Mouse (Mus musculus) forebrain, embryonic 10.5 days (tissue): ENCODE measurements around the gene Atmin. TPM values are rescaled to one million over a fixed set of nuclear protein-coding genes. Genes with fewer than 3 reads are reported as not detected.

Experiments
- DNase-seq: peaks from one replicate; pipeline ENCODE4 v3.0.0-alpha.2; 2017; ENCODE audit warnings: low spot score; ENCODE audit errors: extremely low spot score
- H3K27ac ChIP-seq: fragments of 300-500 bp; sonication (generic); 2 replicates; pipeline ENCODE4 v1.5.1; 2016; ENCODE audit warnings: mild to moderate bottlenecking
- H3K27me3 ChIP-seq: fragments of 300-500 bp; sonication (generic); 2 replicates; pipeline ENCODE4 v1.6.1; 2016; ENCODE audit warnings: mild to moderate bottlenecking; ENCODE audit not compliant: poor library complexity, severe bottlenecking
- H3K36me3 ChIP-seq: fragments of 300-500 bp; sonication (generic); replicated peaks from 2 replicates; pipeline ENCODE4 v1.6.1; 2016; ENCODE audit warnings: mild to moderate bottlenecking, moderate library complexity
- H3K4me1 ChIP-seq: fragments of 300-500 bp; sonication (generic); 2 replicates; pipeline ENCODE4 v1.6.1; 2016
- H3K4me3 ChIP-seq: fragments of 300-500 bp; sonication (generic); 2 replicates; pipeline ENCODE4 v1.5.1; 2016; ENCODE audit warnings: mild to moderate bottlenecking, moderate library complexity
- H3K9me3 ChIP-seq: fragments of 300-500 bp; sonication (generic); 2 replicates; pipeline ENCODE4 v1.6.1; 2016; ENCODE audit warnings: mild to moderate bottlenecking, moderate library complexity
- WGBS: fragments of 180-500 bp; shearing (Covaris S2); methylation state at CpG from one replicate; pipeline ENCODE4 v1.1.7; 2016; 5-methylcytosine and 5-hydroxymethylcytosine counted together
- polyA plus RNA-seq: library from polyadenylated mRNA; unstranded; fragments of >200 nt; fragmentation: Nextera tagmentation; extraction: Ambion mirVana; gene quantifications from 2 replicates; pipeline ENCODE4 v1.2.1, GENCODE M21; 2016

Gene Atmin
- polyA plus RNA-seq, 1 experiment from 2014 or later = 14.6 TPM

DNA sequence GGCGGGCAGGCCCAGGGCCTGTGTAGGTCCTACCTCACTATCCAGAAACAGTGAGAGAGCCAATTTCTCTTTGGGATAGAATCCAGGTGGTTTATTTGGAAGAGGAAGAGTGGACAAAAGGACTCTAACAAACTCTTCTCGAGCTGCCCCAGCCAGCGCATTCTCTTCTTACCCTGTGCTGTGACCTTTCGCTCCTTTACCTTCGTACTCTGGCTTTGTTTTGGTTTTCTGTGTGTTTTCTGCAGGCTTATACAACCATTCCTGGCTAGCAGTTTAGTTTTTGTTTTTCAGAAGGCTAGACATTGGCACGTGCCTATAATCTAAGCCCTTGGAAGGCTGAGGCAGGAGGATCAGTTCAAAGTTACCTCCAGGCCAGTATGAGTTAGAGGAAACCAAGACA is 26.3 kb downstream of the Atmin start:
- WGBS = 91% methylated on average over 6 of the region's 6 CpGs
- DNase-seq = no peak

GRCm38 (mm10) chr8:116975066-116975465 is 31.9 kb downstream of the Atmin start:
- no peak for DNase-seq
- Histone ChIP-seq H3K9me3 (no peaks in the 10 kb centered on the region), H3K4me3 (no peak overlapping the region), H3K4me1 (peaks cover 31% of the 10 kb centered on the region), H3K36me3 (no peaks in the 10 kb centered on the region), H3K27ac (no peak overlapping the region), H3K27me3 (no peaks in the 10 kb centered on the region)
- 35% methylated on average over 5 of the region's 5 CpGs for WGBS

More for the DNA sequence above, 26.3 kb downstream of the Atmin start:
- Histone ChIP-seq H3K27me3 (no peaks in the 10 kb centered on the region), H3K9me3 (no peaks in the 10 kb centered on the region), H3K36me3 (no peaks in the 10 kb centered on the region), H3K27ac (no peak overlapping the region), H3K4me1 (no peaks in the 10 kb centered on the region), H3K4me3 (no peak overlapping the region)

- no peaks in the 10 kb centered on the region for H3K9me3 ChIP-seq
- H3K4me1 ChIP-seq = peaks cover 32% of the 10 kb centered on the region
- 64% methylated on average over 5 of the region's 5 CpGs for WGBS
- H3K36me3 ChIP-seq = no peaks in the 10 kb centered on the region
- no peak overlapping the region for H3K4me3 ChIP-seq
- DNase-seq = no peak
- no peak overlapping the region for H3K27ac ChIP-seq
- no peaks in the 10 kb centered on the region for H3K27me3 ChIP-seq
Measured at GRCm38 (mm10) chr8:116975606-116976005, 32.4 kb downstream of the Atmin start.

DNA sequence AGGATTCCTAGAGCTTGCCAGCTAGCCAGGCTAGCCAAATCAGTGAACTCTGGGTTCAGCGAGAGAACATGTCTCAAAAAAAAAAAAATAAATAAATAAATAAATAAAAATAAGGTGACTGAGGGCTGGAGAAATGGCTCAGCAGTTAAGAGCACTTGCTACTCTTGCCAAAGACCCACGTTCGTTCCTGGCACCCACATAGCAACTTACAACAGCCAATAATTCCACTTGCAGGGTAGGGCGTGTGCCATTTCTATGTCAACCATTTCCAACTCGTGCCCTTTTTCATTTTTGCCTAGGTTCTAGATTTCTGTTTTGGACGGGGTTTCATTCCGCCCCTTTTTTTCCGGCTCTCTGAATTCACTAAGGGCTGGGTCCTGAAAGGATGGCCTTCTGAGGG is 34.9 kb downstream of the Atmin start:
- Histone ChIP-seq H3K27ac (peak overlapping the region; percentile 81), H3K4me1 (peaks cover 32% of the 10 kb centered on the region), H3K27me3 (no peaks in the 10 kb centered on the region), H3K4me3 (peak overlapping the region; percentile 74), H3K9me3 (no peaks in the 10 kb centered on the region), H3K36me3 (peaks cover 19% of the 10 kb centered on the region)
- WGBS = 38% methylated on average over 8 of the region's 8 CpGs
- DNase-seq = no peak

GRCm38 (mm10) chr8:116978631-116979256 is 35.6 kb downstream of the Atmin start, which contains the start of gene 1700030J22Rik:
Gene 1700030J22Rik, minus strand, starts transcription at chr8:116978959.
- WGBS = under 1% methylated on average over 46 of the region's 46 CpGs
- peak within 1 kb of the TSS; percentile 81 for H3K27ac ChIP-seq

GRCm38 (mm10) chr8:116980117-116980516 is 36.9 kb downstream of the Atmin start:
- no peaks in the 10 kb centered on the region for H3K9me3 ChIP-seq
- H3K36me3 ChIP-seq = peaks cover 40% of the 10 kb centered on the region
- H3K4me3 ChIP-seq = no peak overlapping the region
- H3K27ac ChIP-seq = no peak overlapping the region
- 19% methylated on average over 4 of the region's 4 CpGs for WGBS
- DNase-seq = peak; percentile 70
- H3K27me3 ChIP-seq = no peaks in the 10 kb centered on the region
- H3K4me1 ChIP-seq = peaks cover 29% of the 10 kb centered on the region

More at GRCm38 (mm10) chr8:116978631-116979256, 35.6 kb downstream of the Atmin start, which contains the start of gene 1700030J22Rik:
- peak; percentile 97 for DNase-seq
- peak within 1 kb of the TSS; percentile 74 for H3K4me3 ChIP-seq
- no peaks in the 10 kb centered on the region for H3K9me3 ChIP-seq
- H3K27me3 ChIP-seq = no peaks in the 10 kb centered on the region
- H3K4me1 ChIP-seq = peaks cover 32% of the 10 kb centered on the region
- H3K36me3 ChIP-seq = peaks cover 26% of the 10 kb centered on the region

DNA sequence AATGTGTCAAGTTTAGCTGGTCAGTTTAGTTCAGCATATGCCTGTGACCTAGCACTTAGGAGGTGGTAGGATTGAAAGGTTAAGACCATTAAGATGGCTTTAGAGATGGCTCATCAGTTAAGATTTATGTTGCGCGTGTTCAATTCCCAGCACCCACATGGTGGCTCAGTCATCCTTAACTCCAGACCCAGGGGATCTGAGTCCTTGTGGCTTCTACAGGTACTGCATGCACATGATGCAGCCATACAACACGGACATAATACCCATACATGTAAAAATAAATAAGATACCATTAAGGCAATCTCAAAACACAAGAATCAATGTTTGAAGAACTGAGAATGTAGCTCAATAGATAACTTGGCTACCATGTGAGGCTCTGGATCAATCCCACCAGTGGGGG is 46.6 kb downstream of the Atmin start:
- Histone ChIP-seq H3K27ac (no peak overlapping the region), H3K4me3 (no peak overlapping the region), H3K27me3 (no peaks in the 10 kb centered on the region), H3K9me3 (no peaks in the 10 kb centered on the region), H3K36me3 (peaks cover 59% of the 10 kb centered on the region), H3K4me1 (peaks cover 28% of the 10 kb centered on the region)
- DNase-seq = no peak
- WGBS = 93% methylated on average over 3 of the region's 3 CpGs

- Histone ChIP-seq H3K36me3 (peaks cover 45% of the 10 kb centered on the region), H3K27ac (no peak overlapping the region), H3K4me1 (peaks cover 28% of the 10 kb centered on the region), H3K27me3 (no peaks in the 10 kb centered on the region), H3K4me3 (0 out of 2 replicates have a peak overlapping the region, but pooled peaks have one; percentile 65), H3K9me3 (no peaks in the 10 kb centered on the region)
- no peak for DNase-seq
- 64% methylated on average over 8 of the region's 8 CpGs for WGBS
Measured at GRCm38 (mm10) chr8:116991241-116991640, 48.0 kb downstream of the Atmin start.

GRCm38 (mm10) chr8:116992176-116992971 is 49.2 kb downstream of the Atmin start:
- Histone ChIP-seq H3K9me3 (no peaks in the 10 kb centered on the region), H3K36me3 (peaks cover 35% of the 10 kb centered on the region), H3K27ac (peak overlapping the region; percentile 89), H3K27me3 (no peaks in the 10 kb centered on the region), H3K4me3 (peak overlapping the region; percentile 65), H3K4me1 (peaks cover 28% of the 10 kb centered on the region)
- DNase-seq = no peak
- WGBS = 17% methylated on average over 23 of the region's 23 CpGs

- Histone ChIP-seq H3K27ac (peak within 1 kb of the TSS; percentile 89), H3K9me3 (no peaks in the 10 kb centered on the region), H3K36me3 (peaks cover 25% of the 10 kb centered on the region), H3K4me1 (peaks cover 28% of the 10 kb centered on the region), H3K27me3 (no peaks in the 10 kb centered on the region), H3K4me3 (peak within 1 kb of the TSS; percentile 65)
- WGBS = under 1% methylated on average over 56 of the region's 56 CpGs
- peak; percentile 99 for DNase-seq
Measured at GRCm38 (mm10) chr8:116993095-116993867, 50.1 kb downstream of the Atmin start, which contains the start of gene Gcsh. Gene Gcsh, minus strand, starts transcription at chr8:116993537.

DNA sequence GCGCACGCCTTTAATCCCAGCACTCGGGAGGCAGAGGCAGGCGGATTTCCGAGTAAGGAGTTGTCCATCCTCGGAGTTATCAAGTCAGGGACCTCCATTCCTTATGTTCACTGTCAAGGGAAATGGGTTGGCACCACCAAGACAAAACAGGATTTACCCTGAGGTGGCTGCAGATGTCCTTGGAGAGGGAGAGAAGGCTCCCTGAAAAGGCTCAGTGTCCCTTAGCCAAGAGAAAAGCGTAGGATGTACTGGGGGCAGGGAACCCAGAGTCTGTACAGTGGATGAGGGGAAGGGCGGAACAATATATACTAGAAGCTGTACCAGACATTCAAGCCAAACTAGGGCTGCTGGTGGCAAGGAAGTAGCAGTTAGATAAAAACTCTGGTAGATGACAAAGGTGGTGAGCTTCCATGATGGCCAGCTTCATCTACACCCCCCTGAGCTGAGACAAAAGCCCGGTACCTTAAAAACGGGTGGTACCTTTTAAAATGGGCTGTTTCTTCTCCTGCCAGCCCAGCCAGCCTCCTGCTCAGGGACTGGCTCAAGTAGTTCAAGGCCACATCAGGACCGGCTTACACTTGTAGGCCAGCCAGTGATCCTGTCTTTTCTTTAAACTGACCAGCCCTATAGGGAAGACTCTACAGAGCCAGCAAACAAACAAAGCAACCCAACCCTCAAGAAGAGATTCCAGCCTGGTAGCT is 51.0 kb downstream of the Atmin start:
- peak overlapping the region; percentile 84 for H3K27ac ChIP-seq
- 68% methylated on average over 11 of the region's 11 CpGs for WGBS

More for the DNA sequence above, 51.0 kb downstream of the Atmin start:
- peaks cover 28% of the 10 kb centered on the region for H3K4me1 ChIP-seq
- no peaks in the 10 kb centered on the region for H3K27me3 ChIP-seq
- no peak for DNase-seq
- peak overlapping the region; percentile 65 for H3K4me3 ChIP-seq
- H3K9me3 ChIP-seq = no peaks in the 10 kb centered on the region
- H3K36me3 ChIP-seq = peaks cover 18% of the 10 kb centered on the region
